Mouse (Mus musculus): ENCODE results near the gene Polm. TPM values are rescaled to one million over a fixed set of nuclear protein-coding genes. Genes with fewer than 3 reads are reported as not detected.

Polm gene
- polyA plus RNA-seq, 1 experiment = 6.8 TPM

GRCm38 (mm10) chr11:5801511-5801910, 36.3 kb downstream of the Polm start:
- TF ChIP-seq FOSL1 (IDR thresholded peaks at IDR 0.05; ENCODE audit: insufficient read depth, low read length, poor library complexity, severe bottlenecking) (no peak), CTCF (IDR thresholded peaks at IDR 0.05; ENCODE audit: control insufficient read depth, insufficient read depth, insufficient read length) (no peak), USF1 (IDR thresholded peaks at IDR 0.05; ENCODE audit: low read depth) (no peak), MAX (IDR thresholded peaks at IDR 0.05) (no peak), CEBPB (IDR thresholded peaks at IDR 0.05; ENCODE audit: low read depth) (no peak)
- no peaks in the 10 kb centered on the region for H3K79me2 ChIP-seq (ENCODE audit: control insufficient read depth, insufficient read depth)
- H3K79me3 ChIP-seq (ENCODE audit: low read depth) = no peaks in the 10 kb centered on the region
- peaks cover 46% of the 10 kb centered on the region for H3K36me3 ChIP-seq (ENCODE audit: control insufficient read depth, insufficient read depth)
- no peaks in the 10 kb centered on the region for H3K27me3 ChIP-seq (ENCODE audit: control insufficient read depth, insufficient read depth, insufficient read length)
- H3ac ChIP-seq (ENCODE audit: control insufficient read depth, insufficient read length, low read depth) = no peak overlapping the region
- no peak overlapping the region for H3K4me3 ChIP-seq (ENCODE audit: insufficient read depth, poor library complexity, severe bottlenecking)

- no peak overlapping the region for H3ac ChIP-seq (ENCODE audit: control insufficient read depth, insufficient read length, low read depth)
- no peaks in the 10 kb centered on the region for H3K79me2 ChIP-seq (ENCODE audit: control insufficient read depth, insufficient read depth)
- H3K4me3 ChIP-seq (ENCODE audit: insufficient read depth, poor library complexity, severe bottlenecking) = no peak overlapping the region
- peaks cover 53% of the 10 kb centered on the region for H3K36me3 ChIP-seq (ENCODE audit: control insufficient read depth, insufficient read depth)
- no peaks in the 10 kb centered on the region for H3K79me3 ChIP-seq (ENCODE audit: low read depth)
- H3K27me3 ChIP-seq (ENCODE audit: control insufficient read depth, insufficient read depth, insufficient read length) = no peaks in the 10 kb centered on the region
- TF ChIP-seq MAX (IDR thresholded peaks at IDR 0.05) (no peak), MYOG (IDR thresholded peaks at IDR 0.05; ENCODE audit: control insufficient read depth, extremely low read depth, insufficient read length) (no peak), MYOD1 (IDR thresholded peaks at IDR 0.05; ENCODE audit: control insufficient read depth, insufficient read length, low read depth) (no peak), CTCF (IDR thresholded peaks at IDR 0.05; ENCODE audit: control insufficient read depth, insufficient read depth, insufficient read length) (no peak), FOSL1 (IDR thresholded peaks at IDR 0.05; ENCODE audit: insufficient read depth, low read length, poor library complexity, severe bottlenecking) (no peak), USF1 (IDR thresholded peaks at IDR 0.05; ENCODE audit: low read depth) (no peak), CEBPB (IDR thresholded peaks at IDR 0.05; ENCODE audit: low read depth) (no peak)
These were observed 38.0 kb downstream of the Polm start for GRCm38 (mm10) chr11:5799621-5800490.

- no peak for TF ChIP-seq MYOG (IDR thresholded peaks at IDR 0.05; ENCODE audit: control insufficient read depth, extremely low read depth, insufficient read length)
- TF ChIP-seq USF1 (IDR thresholded peaks at IDR 0.05; ENCODE audit: low read depth) = no peak
- no peak for TF ChIP-seq FOSL1 (IDR thresholded peaks at IDR 0.05; ENCODE audit: insufficient read depth, low read length, poor library complexity, severe bottlenecking)
- TF ChIP-seq CTCF (IDR thresholded peaks at IDR 0.05; ENCODE audit: control insufficient read depth, insufficient read depth, insufficient read length) = no peak
- TF ChIP-seq MAX (IDR thresholded peaks at IDR 0.05) = no peak
- TF ChIP-seq CEBPB (IDR thresholded peaks at IDR 0.05; ENCODE audit: low read depth) = no peak
- TF ChIP-seq MYOD1 (IDR thresholded peaks at IDR 0.05; ENCODE audit: control insufficient read depth, insufficient read length, low read depth) = no peak
- H3K36me3 ChIP-seq (ENCODE audit: control insufficient read depth, insufficient read depth) = peaks cover 63% of the 10 kb centered on the region
- H3K4me3 ChIP-seq (ENCODE audit: insufficient read depth, poor library complexity, severe bottlenecking) = no peak overlapping the region
- H3ac ChIP-seq (ENCODE audit: control insufficient read depth, insufficient read length, low read depth) = no peak overlapping the region
- H3K79me2 ChIP-seq (ENCODE audit: control insufficient read depth, insufficient read depth) = no peaks in the 10 kb centered on the region
- no peaks in the 10 kb centered on the region for H3K79me3 ChIP-seq (ENCODE audit: low read depth)
- no peaks in the 10 kb centered on the region for H3K27me3 ChIP-seq (ENCODE audit: control insufficient read depth, insufficient read depth, insufficient read length)
These were observed 39.9 kb downstream of the Polm start for GRCm38 (mm10) chr11:5797928-5798327.

- Histone ChIP-seq H3K79me3 (ENCODE audit: low read depth) (no peaks in the 10 kb centered on the region), H3K36me3 (ENCODE audit: control insufficient read depth, insufficient read depth) (peaks cover 69% of the 10 kb centered on the region), H3K4me3 (ENCODE audit: insufficient read depth, poor library complexity, severe bottlenecking) (no peak overlapping the region), H3ac (ENCODE audit: control insufficient read depth, insufficient read length, low read depth) (no peak overlapping the region), H3K27me3 (ENCODE audit: control insufficient read depth, insufficient read depth, insufficient read length) (no peaks in the 10 kb centered on the region), H3K79me2 (ENCODE audit: control insufficient read depth, insufficient read depth) (no peaks in the 10 kb centered on the region)
- TF ChIP-seq MYOD1 (IDR thresholded peaks at IDR 0.05; ENCODE audit: control insufficient read depth, insufficient read length, low read depth) (no peak), USF1 (IDR thresholded peaks at IDR 0.05; ENCODE audit: low read depth) (no peak), CEBPB (IDR thresholded peaks at IDR 0.05; ENCODE audit: low read depth) (no peak), CTCF (IDR thresholded peaks at IDR 0.05; ENCODE audit: control insufficient read depth, insufficient read depth, insufficient read length) (no peak), MAX (IDR thresholded peaks at IDR 0.05) (no peak), MYOG (IDR thresholded peaks at IDR 0.05; ENCODE audit: control insufficient read depth, extremely low read depth, insufficient read length) (no peak), FOSL1 (IDR thresholded peaks at IDR 0.05; ENCODE audit: insufficient read depth, low read length, poor library complexity, severe bottlenecking) (no peak)
These were observed 40.4 kb downstream of the Polm start for GRCm38 (mm10) chr11:5797371-5797770.

- no peaks in the 10 kb centered on the region for H3K27me3 ChIP-seq (ENCODE audit: control insufficient read depth, insufficient read depth, insufficient read length)
- H3K79me3 ChIP-seq (ENCODE audit: low read depth) = no peaks in the 10 kb centered on the region
- no peak overlapping the region for H3ac ChIP-seq (ENCODE audit: control insufficient read depth, insufficient read length, low read depth)
- H3K79me2 ChIP-seq (ENCODE audit: control insufficient read depth, insufficient read depth) = no peaks in the 10 kb centered on the region
- no peak for TF ChIP-seq MYOD1 (IDR thresholded peaks at IDR 0.05; ENCODE audit: control insufficient read depth, insufficient read length, low read depth)
- TF ChIP-seq MYOG (IDR thresholded peaks at IDR 0.05; ENCODE audit: control insufficient read depth, extremely low read depth, insufficient read length) = no peak
- TF ChIP-seq MAX (IDR thresholded peaks at IDR 0.05) = no peak
- no peak for TF ChIP-seq CEBPB (IDR thresholded peaks at IDR 0.05; ENCODE audit: low read depth)
- TF ChIP-seq USF1 (IDR thresholded peaks at IDR 0.05; ENCODE audit: low read depth) = no peak
- TF ChIP-seq CTCF (IDR thresholded peaks at IDR 0.05; ENCODE audit: control insufficient read depth, insufficient read depth, insufficient read length) = no peak
- no peak for TF ChIP-seq FOSL1 (IDR thresholded peaks at IDR 0.05; ENCODE audit: insufficient read depth, low read length, poor library complexity, severe bottlenecking)
- H3K36me3 ChIP-seq (ENCODE audit: control insufficient read depth, insufficient read depth) = peaks cover 73% of the 10 kb centered on the region
- H3K4me3 ChIP-seq (ENCODE audit: insufficient read depth, poor library complexity, severe bottlenecking) = no peak overlapping the region
These were observed 40.9 kb downstream of the Polm start for GRCm38 (mm10) chr11:5796939-5797338.

All from C2C12 (cell line).